Mouse (Mus musculus) liver, embryonic 11.5 days (tissue): ENCODE measurements around the gene Nelfb. TPM values are rescaled to one million over a fixed set of nuclear protein-coding genes. Genes with fewer than 3 reads are reported as not detected.
A peak's percentile ranks its signal among the peaks of the same experiment; 100 is the strongest.

ENCODE experiments used
- ATAC-seq: fragments of 200-750 bp; cut with Nextera tagmentation; replicated peaks from 2 replicates; pipeline ENCODE4 v1.8.0; 2017; ENCODE audit warnings: moderate number of reproducible peaks, mild to moderate bottlenecking, moderate TSS enrichment, moderate library complexity; ENCODE audit not compliant: low FRiP score
- DNase-seq: peaks from one replicate; pipeline ENCODE4 v3.0.0-alpha.2; 2017; ENCODE audit warnings: low spot score
- H3K27ac ChIP-seq: fragments of 300-500 bp; sonication (generic); 2 replicates; pipeline ENCODE4 v1.5.1; 2014; ENCODE audit warnings: mild to moderate bottlenecking, low read depth, low read length, control low read depth
- H3K27me3 ChIP-seq: fragments of 300-500 bp; sonication (generic); replicated peaks from 2 replicates; pipeline ENCODE4 v1.6.1; 2014; ENCODE audit warnings: low read length, mixed read lengths; ENCODE audit not compliant: control insufficient read depth, insufficient read depth
- H3K36me3 ChIP-seq: fragments of 300-500 bp; sonication (generic); 2 replicates; pipeline ENCODE4 v1.6.1; 2014; ENCODE audit warnings: mild to moderate bottlenecking, low read length, moderate library complexity, mixed read lengths; ENCODE audit not compliant: control insufficient read depth, insufficient read depth
- H3K4me1 ChIP-seq: fragments of 300-500 bp; sonication (generic); replicated peaks from 2 replicates; pipeline ENCODE4 v1.6.1; 2014; ENCODE audit warnings: low read length, mixed read lengths; ENCODE audit not compliant: control insufficient read depth, insufficient read depth
- H3K4me2 ChIP-seq: fragments of 300-500 bp; sonication (generic); 2 replicates; pipeline ENCODE4 v1.6.1; 2014; ENCODE audit warnings: mild to moderate bottlenecking, control low read depth, moderate library complexity
- H3K4me3 ChIP-seq: fragments of 300-500 bp; sonication (generic); 2 replicates; pipeline ENCODE4 v1.5.1; 2014; ENCODE audit warnings: low read depth, low read length, control low read depth
- H3K9ac ChIP-seq: fragments of 300-500 bp; sonication (generic); 2 replicates; pipeline ENCODE4 v1.6.1; 2014; ENCODE audit warnings: low read depth, low read length, control low read depth
- H3K9me3 ChIP-seq: fragments of 300-500 bp; sonication (generic); 2 replicates; pipeline ENCODE4 v1.6.1; 2016; ENCODE audit warnings: low read length, inconsistent platforms, mixed read lengths; ENCODE audit not compliant: control insufficient read depth
- WGBS: fragments of 180-500 bp; shearing (Covaris S2); extraction: QIAGEN DNeasy Blood & Tissue Kit; methylation state at CpG from one replicate; pipeline ENCODE4 v1.1.7; 2014; 5-methylcytosine and 5-hydroxymethylcytosine counted together
- polyA plus RNA-seq: library from polyadenylated mRNA; unstranded; fragments of >200 nt; fragmentation: Nextera tagmentation; extraction: Ambion mirVana; gene quantifications from 2 replicates; pipeline ENCODE4 v1.2.1, GENCODE M21; 2014

The Nelfb gene
- polyA plus RNA-seq, 1 experiment from 2014 or later = 86.3 TPM

GRCm38 (mm10) chr2:25234551-25235220, 23.4 kb upstream of the Nelfb start:
- Histone ChIP-seq H3K27me3 (no peaks in the 10 kb centered on the region; the same call in 1 of the 2 replicates), H3K27ac (no peak overlapping the region), H3K4me3 (no peak overlapping the region), H3K4me1 (peaks cover 24% of the 10 kb centered on the region), H3K9ac (no peak overlapping the region), H3K9me3 (no peaks in the 10 kb centered on the region), H3K4me2 (no peak overlapping the region), H3K36me3 (no peaks in the 10 kb centered on the region)
- ATAC-seq = no peak
- no peak for DNase-seq
- WGBS = 56% methylated on average over 5 of the region's 5 CpGs

- Histone ChIP-seq H3K9me3 (no peaks in the 10 kb centered on the region), H3K27ac (no peak within 1 kb of the TSS), H3K4me2 (no peak within 1 kb of the TSS), H3K27me3 (no peaks in the 10 kb centered on the region; the same call in 1 of the 2 replicates), H3K9ac (no peak within 1 kb of the TSS), H3K4me3 (no peak within 1 kb of the TSS), H3K36me3 (no peaks in the 10 kb centered on the region), H3K4me1 (peaks cover 24% of the 10 kb centered on the region)
- 71% methylated on average over 3 of the region's 3 CpGs for WGBS
- DNase-seq (no peak), ATAC-seq (no peak)
Measured at GRCm38 (mm10) chr2:25234050-25234449, 22.8 kb upstream of the Nelfb start, which contains the start of gene Slc34a3. Gene Slc34a3 (minus strand): TSS chr2:25234364.

- H3K4me1 ChIP-seq = peaks cover 24% of the 10 kb centered on the region
- no peak overlapping the region for H3K4me2 ChIP-seq
- 31% methylated on average over 4 of the region's 4 CpGs for WGBS
- no peaks in the 10 kb centered on the region for H3K36me3 ChIP-seq
- no peaks in the 10 kb centered on the region for H3K9me3 ChIP-seq
- H3K27me3 ChIP-seq = no peaks in the 10 kb centered on the region; the same call in 1 of the 2 replicates
- DNase-seq = no peak
- no peak overlapping the region for H3K27ac ChIP-seq
- H3K9ac ChIP-seq = no peak overlapping the region
- H3K4me3 ChIP-seq = no peak overlapping the region
- no peak for ATAC-seq
Measured at GRCm38 (mm10) chr2:25233421-25233820, 22.1 kb upstream of the Nelfb start.

DNA sequence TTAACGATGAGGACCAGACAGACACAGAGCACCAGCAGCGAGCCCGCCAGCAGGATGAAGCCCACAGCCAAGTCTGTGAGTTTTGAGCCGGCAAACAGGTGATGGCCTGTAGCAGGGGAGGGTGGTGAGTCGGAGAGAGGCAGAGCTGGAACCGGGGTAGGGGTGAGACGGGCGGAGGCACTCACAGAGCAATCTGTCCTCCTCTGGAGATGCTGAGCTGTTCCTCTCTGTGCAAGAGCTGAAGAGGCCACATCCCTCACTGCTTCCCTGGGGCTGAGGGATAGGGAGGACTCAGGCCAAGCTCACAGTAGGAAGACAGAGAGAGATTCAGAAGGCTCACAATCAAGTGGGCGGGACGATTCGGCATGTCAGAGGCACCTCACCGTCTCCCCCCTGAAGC, 19.7 kb upstream of the Nelfb start:
- Histone ChIP-seq H3K36me3 (no peaks in the 10 kb centered on the region), H3K4me2 (no peak overlapping the region), H3K9me3 (no peaks in the 10 kb centered on the region), H3K9ac (no peak overlapping the region), H3K27me3 (no peaks in the 10 kb centered on the region; the same call in 1 of the 2 replicates), H3K4me3 (no peak overlapping the region), H3K27ac (no peak overlapping the region), H3K4me1 (peaks cover 16% of the 10 kb centered on the region)
- no peak for DNase-seq
- WGBS = 67% methylated on average over 12 of the region's 12 CpGs
- ATAC-seq = no peak

GRCm38 (mm10) chr2:25230581-25230980, 19.3 kb upstream of the Nelfb start:
- Histone ChIP-seq H3K36me3 (no peaks in the 10 kb centered on the region), H3K4me3 (no peak overlapping the region), H3K27me3 (no peaks in the 10 kb centered on the region; the same call in 1 of the 2 replicates), H3K4me1 (peaks cover 19% of the 10 kb centered on the region), H3K4me2 (no peak overlapping the region), H3K27ac (no peak overlapping the region), H3K9me3 (no peaks in the 10 kb centered on the region), H3K9ac (no peak overlapping the region)
- WGBS = 83% methylated on average over 7 of the region's 7 CpGs
- DNase-seq (no peak), ATAC-seq (no peak)

DNA sequence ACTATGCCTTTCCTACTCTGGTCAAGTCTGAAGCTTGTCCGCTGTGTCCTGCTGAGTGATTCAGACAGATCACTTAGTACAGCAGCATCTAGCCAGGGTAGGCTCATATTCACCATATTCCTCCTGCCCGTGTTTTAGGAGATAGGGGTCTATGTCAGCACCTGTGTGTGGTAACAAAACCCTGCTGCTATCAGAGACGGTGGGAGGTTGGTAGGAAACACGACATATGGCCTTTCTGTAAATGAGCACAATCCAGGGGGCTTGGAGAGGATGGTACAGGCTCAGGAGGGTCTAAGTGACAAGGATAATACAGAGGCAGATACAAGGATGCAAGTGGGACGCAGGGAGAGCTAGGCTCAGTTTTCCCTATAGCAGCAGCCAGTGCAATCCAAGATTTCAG, 18.3 kb upstream of the Nelfb start:
- ATAC-seq = no peak
- H3K4me3 ChIP-seq = no peak overlapping the region
- H3K27me3 ChIP-seq = no peaks in the 10 kb centered on the region; the same call in 1 of the 2 replicates
- DNase-seq = no peak
- H3K9ac ChIP-seq = no peak overlapping the region
- H3K9me3 ChIP-seq = no peaks in the 10 kb centered on the region
- peaks cover 21% of the 10 kb centered on the region for H3K4me1 ChIP-seq
- WGBS = 79% methylated on average over 5 of the region's 5 CpGs
- no peak overlapping the region for H3K4me2 ChIP-seq
- no peak overlapping the region for H3K27ac ChIP-seq
- H3K36me3 ChIP-seq = no peaks in the 10 kb centered on the region

GRCm38 (mm10) chr2:25228995-25229530, 17.8 kb upstream of the Nelfb start:
- DNase-seq (no peak), ATAC-seq (no peak)
- Histone ChIP-seq H3K9ac (no peak overlapping the region; the same call in 1 of the 2 replicates), H3K4me3 (peak overlapping the region; percentile 39; the same call in 1 of the 2 replicates), H3K36me3 (no peaks in the 10 kb centered on the region), H3K27me3 (no peaks in the 10 kb centered on the region; the same call in 1 of the 2 replicates), H3K4me2 (peak overlapping the region; percentile 64), H3K27ac (no peak overlapping the region), H3K9me3 (no peaks in the 10 kb centered on the region), H3K4me1 (peaks cover 19% of the 10 kb centered on the region)
- 69% methylated on average over 6 of the region's 6 CpGs for WGBS

- Histone ChIP-seq H3K4me3 (peak overlapping the region; percentile 39), H3K36me3 (peaks cover 1% of the 10 kb centered on the region; the same call in 1 of the 2 replicates), H3K9ac (peak overlapping the region; percentile 62), H3K9me3 (no peaks in the 10 kb centered on the region), H3K4me2 (peak overlapping the region; percentile 64), H3K27ac (peak overlapping the region; percentile 36; the same call in 1 of the 2 replicates), H3K27me3 (no peaks in the 10 kb centered on the region; the same call in 1 of the 2 replicates), H3K4me1 (peaks cover 13% of the 10 kb centered on the region)
- DNase-seq (peak; percentile 78), ATAC-seq (peak; percentile 39)
- WGBS = under 1% methylated on average over 7 of the region's 7 CpGs
Measured at GRCm38 (mm10) chr2:25228431-25228889, 17.2 kb upstream of the Nelfb start.
